Mouse (Mus musculus) brain, adult 2 months (tissue): ENCODE data around the gene Dok7.

ENCODE experiments used
- DNase-seq: peaks from one replicate; pipeline ENCODE4 v3.0.0; 2011; ENCODE audit warnings: low read depth, low spot score

Dok7 gene

DNA sequence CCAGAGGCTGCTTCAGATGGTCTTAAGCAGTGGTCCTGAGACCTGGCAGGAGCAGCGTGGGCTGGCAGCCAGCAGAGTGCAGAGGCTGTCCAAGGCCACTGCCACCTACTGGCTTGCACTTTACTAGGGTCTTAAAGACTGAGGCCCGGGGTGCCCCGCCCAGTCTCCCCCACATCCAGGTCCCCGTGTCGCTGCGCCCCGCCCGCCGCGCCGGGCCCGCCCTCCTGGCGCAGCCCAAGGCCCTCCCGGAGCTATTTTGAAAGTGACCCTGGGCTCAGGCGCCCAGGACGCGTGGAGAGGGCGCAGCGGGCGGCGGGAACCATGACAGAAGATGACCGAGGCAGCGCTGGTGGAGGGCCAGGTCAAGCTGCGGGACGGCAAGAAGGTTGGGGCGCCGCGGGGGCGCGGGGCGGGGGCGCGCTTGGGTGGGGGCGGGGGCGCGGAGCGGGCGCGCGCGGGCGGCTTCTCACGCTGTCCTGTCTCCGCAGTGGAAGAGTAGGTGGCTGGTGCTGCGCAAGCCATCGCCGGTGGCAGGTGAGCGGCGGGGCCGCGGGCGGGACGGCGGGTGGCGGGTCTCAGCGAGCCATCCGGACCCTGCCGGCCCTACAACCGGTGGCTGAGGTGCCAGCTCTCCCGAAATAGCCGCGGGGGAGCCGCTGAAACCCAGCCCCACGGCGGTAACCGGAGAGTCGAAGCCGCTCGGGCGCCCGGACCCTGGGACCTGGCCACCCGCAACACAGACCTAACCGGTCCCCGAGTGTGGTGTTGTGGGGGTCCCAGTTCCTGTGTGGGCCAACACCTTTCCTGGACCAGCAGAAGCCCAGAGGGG lies at the start of gene Dok7:
Dok7 (plus strand) TSS at position 163 of the 829 bp plus-strand sequence.
- peak; percentile 66 for DNase-seq

DNA sequence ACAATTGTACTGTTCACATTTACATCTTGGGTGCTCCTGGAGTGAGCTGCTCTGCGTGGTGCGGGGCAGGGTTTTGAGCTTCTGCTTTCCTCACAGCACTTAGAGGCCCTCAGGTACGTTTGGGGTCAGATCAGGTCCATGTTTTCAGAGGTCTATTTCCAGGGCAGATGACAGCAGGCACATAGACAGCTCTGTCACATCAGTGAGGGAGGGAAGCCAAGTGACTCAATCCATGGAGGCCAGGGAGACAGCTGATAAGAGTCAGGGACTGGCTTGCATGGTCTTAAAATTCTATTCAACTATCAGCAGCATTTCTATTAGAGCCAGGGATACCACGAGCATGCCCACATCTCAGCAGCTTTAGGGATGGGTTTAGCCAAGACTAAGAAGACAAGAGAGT lies 47.4 kb upstream of the Dok7 start:
- no peak for DNase-seq

GRCm38 (mm10) chr5:35010656-35011055 lies 45.9 kb upstream of the Dok7 start:
- no peak for DNase-seq

DNA sequence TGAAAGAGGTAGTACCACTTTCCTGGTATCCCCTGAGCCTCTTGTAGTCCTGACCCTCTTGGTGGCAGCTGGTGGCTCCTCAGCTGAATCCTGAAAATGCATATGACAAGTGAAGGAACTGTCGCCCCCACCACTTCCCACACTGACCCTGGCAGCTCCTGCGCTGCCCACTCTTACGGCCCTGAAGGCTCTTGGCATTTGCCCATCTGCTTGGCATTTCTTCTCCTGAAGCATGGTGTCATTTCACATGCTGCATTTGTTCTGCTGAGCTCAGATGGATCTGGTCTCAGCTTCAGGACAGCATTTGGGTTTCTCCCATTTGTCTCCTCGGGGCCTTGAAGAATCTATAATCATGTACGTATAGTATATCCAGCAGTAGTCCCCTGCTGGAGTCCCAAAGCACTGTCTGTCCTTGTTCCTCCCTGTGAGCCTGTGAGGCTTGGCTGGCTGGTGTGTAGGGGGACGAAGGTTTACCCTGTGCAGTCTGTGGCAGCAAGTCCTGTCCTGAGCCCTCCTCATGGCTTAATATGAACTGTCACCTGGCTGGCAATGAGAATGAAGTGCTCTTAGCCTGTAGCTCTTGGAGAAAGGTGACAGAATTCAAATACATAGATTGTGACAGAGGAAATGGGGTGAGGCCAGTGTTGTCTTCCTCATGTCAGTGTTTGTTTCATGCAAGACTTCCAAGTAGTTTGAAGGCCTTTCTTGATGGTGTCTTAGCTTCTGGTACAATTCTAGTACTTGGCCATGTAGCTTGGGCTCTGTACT lies 45.2 kb upstream of the Dok7 start:
- peak; percentile 36 for DNase-seq

DNA sequence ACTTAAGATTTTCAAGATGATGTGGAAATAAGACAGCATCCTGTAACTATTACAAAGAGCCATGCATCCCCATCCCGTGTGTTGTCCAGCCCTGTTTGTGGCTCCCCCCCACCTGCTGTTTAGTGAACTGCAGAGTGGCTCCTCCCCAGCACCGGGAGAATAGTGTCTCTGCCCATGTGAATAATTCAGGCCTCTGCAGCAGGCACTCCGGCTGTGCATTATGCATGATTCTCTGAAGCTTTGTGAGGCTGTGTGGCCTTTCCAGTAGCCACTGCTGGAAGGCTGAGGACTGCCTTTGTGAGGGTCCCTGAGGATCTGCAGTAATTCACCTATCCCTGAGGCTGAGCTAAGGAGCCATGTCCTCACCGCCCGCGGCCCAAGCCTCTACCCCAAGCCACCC lies 42.5 kb upstream of the Dok7 start:
- no peak for DNase-seq

GRCm38 (mm10) chr5:35019673-35020300 lies 36.8 kb upstream of the Dok7 start:
- peak; percentile 55 for DNase-seq

GRCm38 (mm10) chr5:35020410-35021241 lies 35.9 kb upstream of the Dok7 start:
- peak; percentile 53 for DNase-seq

GRCm38 (mm10) chr5:35024975-35025374 lies 31.6 kb upstream of the Dok7 start:
- peak; percentile 60 for DNase-seq

- no peak for DNase-seq
Measured at GRCm38 (mm10) chr5:35029303-35029702, 27.3 kb upstream of the Dok7 start.

GRCm38 (mm10) chr5:35029755-35030154 lies 26.8 kb upstream of the Dok7 start:
- DNase-seq = no peak

- DNase-seq = no peak
Measured at GRCm38 (mm10) chr5:35033068-35033467, 23.5 kb upstream of the Dok7 start.

DNA sequence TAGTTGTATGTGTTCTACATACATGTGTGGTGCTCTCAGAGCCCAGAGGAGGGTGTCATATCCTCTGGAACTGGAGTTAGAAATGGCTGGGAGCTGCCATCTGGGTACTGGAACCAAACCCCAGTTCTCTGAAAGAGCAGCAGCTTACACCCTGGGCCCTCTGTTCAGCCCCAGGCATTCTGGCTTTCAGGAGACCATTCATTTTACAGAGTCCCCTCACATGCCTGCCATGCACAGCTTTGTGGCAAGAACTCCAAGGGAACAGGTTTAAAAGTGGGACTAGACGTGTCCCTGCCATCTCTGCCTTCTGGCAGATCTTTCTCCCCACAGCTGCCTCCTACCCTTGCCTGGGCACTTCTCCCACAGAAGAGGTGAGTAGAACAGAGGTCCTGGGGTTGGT lies 22.9 kb upstream of the Dok7 start:
- DNase-seq = no peak

DNA sequence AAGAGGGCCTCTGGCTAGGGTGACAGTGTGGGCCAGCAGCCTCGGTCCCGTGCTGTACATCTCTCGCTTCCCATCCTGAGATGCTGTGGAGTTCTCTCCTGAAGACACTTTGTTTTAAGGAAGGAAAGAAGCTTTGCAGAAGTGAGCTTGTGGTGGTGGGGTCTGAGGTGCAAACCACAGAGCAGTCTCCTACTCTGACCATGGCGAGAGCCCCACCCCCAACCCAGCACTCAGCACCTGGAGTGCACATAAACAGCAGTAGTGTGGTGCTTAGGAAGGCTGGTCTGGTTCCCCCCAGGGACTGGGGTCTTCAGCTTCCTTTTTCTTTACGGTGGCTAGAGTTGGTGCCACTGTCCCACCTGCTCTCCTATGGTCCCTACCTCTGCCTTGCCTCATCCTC lies 21.4 kb upstream of the Dok7 start:
- no peak for DNase-seq

DNA sequence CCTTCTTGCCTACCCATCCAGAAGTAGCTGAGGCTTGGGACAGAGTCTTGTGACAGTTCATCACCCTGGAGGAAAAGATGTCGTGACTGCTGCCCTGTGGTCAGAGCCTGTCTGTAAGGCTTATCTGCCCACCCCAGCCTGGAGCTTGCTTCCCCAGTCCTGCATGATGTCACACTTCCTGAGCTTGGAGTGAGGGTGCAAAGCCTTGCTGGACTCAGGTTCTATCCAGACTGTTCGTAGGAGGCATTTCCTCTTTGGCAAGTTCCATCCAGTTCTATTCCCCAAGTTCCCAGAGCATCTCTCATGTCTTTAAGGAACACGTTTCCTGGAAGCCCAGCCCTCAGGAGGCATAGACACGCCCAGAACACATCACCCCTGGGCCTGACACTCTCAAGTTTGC lies 20.8 kb upstream of the Dok7 start:
- peak; percentile 47 for DNase-seq

DNA sequence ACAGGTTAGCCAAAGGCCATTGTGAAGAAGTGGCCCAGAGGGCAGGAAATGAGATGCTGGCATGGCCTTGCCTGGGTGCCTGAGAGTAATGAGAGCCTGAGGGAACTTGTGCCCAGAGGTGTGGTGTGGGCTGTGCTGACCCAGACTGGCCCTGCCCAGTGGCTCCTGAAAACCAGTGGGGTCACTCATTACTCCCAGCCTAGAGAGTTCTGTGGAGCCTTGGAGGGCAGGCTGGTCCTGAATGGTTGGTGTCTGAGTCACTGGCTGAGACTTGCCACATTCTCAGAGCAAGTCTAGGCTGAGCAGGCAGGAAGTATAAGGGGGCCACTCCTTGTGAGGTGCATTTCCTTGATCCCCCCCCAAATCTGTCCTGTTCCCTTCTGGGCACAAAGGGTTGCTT lies 19.1 kb upstream of the Dok7 start:
- DNase-seq = no peak

DNA sequence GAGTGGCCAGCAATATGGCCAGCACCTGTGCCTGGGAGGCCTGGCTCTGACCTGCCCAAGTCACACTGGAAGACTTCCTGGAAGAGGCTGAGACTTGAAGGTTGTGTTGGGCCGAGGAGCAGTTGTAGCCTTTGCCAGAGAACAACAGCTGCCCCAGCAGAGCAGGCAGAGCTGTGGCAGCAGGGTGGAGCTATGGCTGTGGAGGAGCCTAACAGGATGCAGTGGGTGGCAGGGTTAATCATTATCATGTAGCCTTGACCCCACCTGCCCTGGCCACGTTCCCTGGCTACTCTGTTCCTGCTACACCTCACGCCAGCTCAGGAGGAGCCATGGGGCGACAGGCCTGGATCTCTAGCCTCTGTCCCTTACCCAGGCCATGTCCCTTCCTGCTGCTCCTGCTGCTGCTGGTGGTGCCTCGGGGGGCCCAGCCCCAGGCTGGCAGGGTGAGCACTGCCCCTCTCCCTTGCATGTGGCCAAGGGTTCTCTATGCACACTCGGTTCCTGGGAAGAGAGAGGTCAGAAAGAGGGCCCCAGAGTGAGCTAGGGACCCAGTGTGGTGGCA lies 15.2 kb upstream of the Dok7 start, which contains the start of gene Hgfac:
Hgfac (plus strand) TSS at position 242 of the 562 bp plus-strand sequence.
- DNase-seq = no peak

DNA sequence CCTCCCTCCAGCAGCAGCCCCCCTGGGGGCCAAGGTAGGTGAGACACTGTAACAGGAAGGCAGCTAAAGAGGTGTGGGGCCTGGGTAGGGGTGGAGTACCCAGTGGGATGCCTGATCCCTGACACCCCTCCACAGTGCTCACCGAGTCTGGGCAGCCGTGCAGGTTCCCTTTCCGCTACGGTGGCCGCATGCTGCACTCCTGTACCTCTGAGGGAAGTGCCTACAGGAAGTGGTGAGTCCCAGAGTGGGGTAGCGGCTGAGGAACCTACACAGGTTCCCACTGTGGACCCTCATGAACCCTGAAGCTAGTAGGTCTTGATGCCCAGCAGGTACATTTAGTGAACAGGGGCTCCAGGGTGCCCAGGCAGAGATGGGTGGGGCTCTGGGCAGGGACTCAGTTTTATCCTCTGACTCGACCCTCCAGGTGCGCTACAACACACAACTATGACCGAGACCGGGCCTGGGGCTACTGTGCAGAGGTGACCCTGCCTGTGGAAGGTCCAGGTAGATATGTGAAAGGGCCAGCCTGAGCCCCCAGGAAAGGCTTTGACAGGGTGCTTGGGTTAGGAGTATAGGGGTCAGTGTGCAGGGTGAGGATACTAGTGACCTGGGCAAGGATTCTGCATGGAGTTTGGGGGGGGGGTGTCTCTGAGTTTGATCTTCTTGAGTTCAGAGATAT lies 14.0 kb upstream of the Dok7 start:
- DNase-seq = no peak

DNA sequence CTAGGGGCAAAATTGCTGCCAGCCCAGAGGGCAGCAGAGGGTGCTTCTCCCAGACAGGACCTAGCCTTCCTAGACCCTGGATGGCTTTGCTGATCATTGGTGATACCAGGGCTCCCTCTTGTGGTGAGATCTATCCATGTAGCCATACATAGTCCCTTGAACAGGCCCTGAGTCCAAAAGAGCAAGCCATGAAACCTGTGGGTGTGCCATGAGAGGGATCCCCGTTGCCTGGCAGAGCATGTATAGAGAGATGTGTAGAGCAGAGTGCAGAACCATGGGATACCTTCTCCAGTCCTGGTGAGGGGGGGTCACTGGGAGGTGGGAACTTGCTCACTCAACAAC lies 13.5 kb upstream of the Dok7 start:
- DNase-seq = peak; percentile 90

- peak; percentile 25 for DNase-seq
Measured at GRCm38 (mm10) chr5:35050541-35050940, 6.0 kb upstream of the Dok7 start.

DNA sequence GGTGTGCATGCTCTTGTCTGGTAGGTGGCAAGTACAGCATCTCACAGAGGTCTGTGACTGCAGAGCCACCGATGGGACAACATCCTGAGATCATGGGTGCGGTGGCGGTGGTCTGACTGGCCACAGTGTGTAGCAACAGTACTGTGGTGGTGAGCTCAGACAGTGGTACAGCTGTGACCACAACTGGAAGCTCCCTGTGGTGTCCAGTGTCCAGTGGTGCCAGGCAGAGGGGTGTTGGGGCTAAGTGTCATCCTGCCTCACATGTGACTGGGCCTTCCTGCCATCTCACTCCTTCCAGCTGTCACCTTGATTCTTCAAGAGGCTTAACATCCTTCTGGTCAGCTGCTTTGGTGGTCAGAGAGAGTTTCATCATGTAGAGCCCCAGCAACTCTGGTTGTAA lies 1.9 kb upstream of the Dok7 start:
- DNase-seq = no peak

DNA sequence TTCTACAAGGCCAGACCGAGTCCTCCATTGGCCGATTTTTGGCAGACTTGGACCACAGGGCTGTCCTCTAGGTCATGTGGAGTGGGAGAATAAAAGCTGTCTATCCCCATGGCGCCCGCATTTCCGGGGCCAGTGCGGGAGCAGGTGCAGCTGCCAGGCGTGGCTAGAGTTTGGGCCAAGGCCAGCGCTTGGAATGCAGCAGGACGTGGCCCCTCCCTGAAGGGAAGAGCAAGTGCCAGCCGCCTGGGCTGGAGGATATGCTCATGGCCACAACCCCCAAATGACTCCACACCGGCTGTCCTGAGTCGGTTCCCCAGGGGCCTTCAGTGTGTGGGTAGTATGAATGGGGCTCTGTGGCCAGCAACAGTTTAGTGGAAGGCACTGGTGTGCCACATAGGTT lies 1.5 kb upstream of the Dok7 start:
- peak; percentile 58 for DNase-seq
